8 mouse cellular contexts compared by ENCODE assay signal in genomic region chr5:140702103-140702513, GRCm38 (mm10). TPM values are rescaled to one million over a fixed set of nuclear protein-coding genes. Genes with fewer than 3 reads are reported as not detected.
DNase-seq lines count a peak whose midpoint lies in the region; ATAC-seq and TF ChIP-seq lines count a peak whose summit lies in the region.

Gene Iqce (minus strand): TSS chr5:140702378.

- intact Hi-C loops in left cerebral cortex, adult 2 months (cut with DNase I) = no loop called here

- H3K36me3 ChIP-seq in hindbrain, embryonic 16.5 days (ENCODE audit: control insufficient read depth, insufficient read depth, low read length) = peaks cover 4% of the 10 kb centered on the region; the same call in 1 of the 2 replicates

- peak within 1 kb of the TSS; percentile 84 for H3K4me3 ChIP-seq in hindbrain, embryonic 16.5 days (ENCODE audit: low read length)
- H3K4me3 ChIP-seq in left cerebral cortex, adult 2 months = peak within 1 kb of the TSS; percentile 77

- H3K27me3 ChIP-seq in hindbrain, embryonic 16.5 days (replicated peaks; ENCODE audit: control insufficient read depth, insufficient read depth, low read length) = no peaks in the 10 kb centered on the region

- WGBS in hindbrain, embryonic 16.5 days = 0% methylated on average over 22 of the region's 33 CpGs

- no peak for TF ChIP-seq CTCF in left cerebral cortex, adult 2 months (IDR thresholded peaks at IDR 0.05)

- peak; percentile 65 for ATAC-seq in hindbrain, embryonic 16.5 days
- peak; percentile 59 for ATAC-seq in megakaryocyte, adult 5-6 weeks (ENCODE audit: poor library complexity, severe bottlenecking)

- peak; percentile 94 for DNase-seq in T-cell, adult 2 months (ENCODE audit: low spot score)
- DNase-seq in cerebellum, postnatal 36 days = peak; percentile 98
- DNase-seq in gastrocnemius, adult 18-20 months (ENCODE audit: low spot score) = peak; percentile 91
- DNase-seq in left cerebral cortex, adult 2 months (ENCODE audit: extremely low spot score in 1 of 2, low spot score in 2 of 2) = peak; percentile 95 to 98
- peak; percentile 94 to 96 for DNase-seq in right cerebral cortex, adult 2 months (ENCODE audit: low spot score in 2 of 2)
- peak; percentile 96 for DNase-seq in urinary bladder, postnatal 14 days (ENCODE audit: low spot score)

- H3K4me1 ChIP-seq in hindbrain, embryonic 16.5 days (ENCODE audit: control insufficient read depth, insufficient read depth, low read depth, low read length) = peaks cover 25% of the 10 kb centered on the region

- H3K4me2 ChIP-seq in hindbrain, embryonic 16.5 days (ENCODE audit: low read length) = peak within 1 kb of the TSS; percentile 84

- H3K9me3 ChIP-seq in hindbrain, embryonic 16.5 days (ENCODE audit: control insufficient read depth, low read length) = no peaks in the 10 kb centered on the region

- peak within 1 kb of the TSS; percentile 91 for H3K9ac ChIP-seq in hindbrain, embryonic 16.5 days (ENCODE audit: low read depth, low read length)

- peak within 1 kb of the TSS; percentile 83 for H3K27ac ChIP-seq in hindbrain, embryonic 16.5 days (ENCODE audit: low read depth, low read length)
- peak within 1 kb of the TSS; percentile 95 for H3K27ac ChIP-seq in left cerebral cortex, adult 2 months

RNA-seq across cellular contexts. Expression of gene Iqce, which starts in this region (rescaled TPM):
- total RNA-seq in gastrocnemius, adult 18-20 months (2021) = 1 to 10 TPM; 1.6 to 2.2 TPM
- 27.9 and 28.6 TPM in 2 replicates for polyA plus RNA-seq in hindbrain, embryonic 16.5 days (2015; fragmentation: Nextera tagmentation; extraction: Ambion mirVana)
- total RNA-seq in left cerebral cortex, adult 2 months (2021) = 10 to 100 TPM; 56.2 to 65.9 TPM
- total RNA-seq in megakaryocyte, adult 5-6 weeks (2015) = 5.1 and 10.1 TPM in 2 replicates
- total RNA-seq in megakaryocyte, adult 5-6 weeks (2017) = 4.7 and 7.2 TPM in 2 replicates

Comparison
In these comparisons a context has a peak if more than half of its experiments do, and no peak if none do; other contexts are left out.
1. Peak in every context shown above with its lines: DNase-seq, ATAC-seq, H3K4me3 ChIP-seq and H3K27ac ChIP-seq.
2. RNA of gene Iqce (total RNA-seq): 56.2 to 65.9 TPM in left cerebral cortex, adult 2 months; 4.7 to 10.1 TPM in megakaryocyte, adult 5-6 weeks and 1.6 to 2.2 TPM in gastrocnemius, adult 18-20 months; every median in the first group is over 4 times any median in the second.